Mouse (Mus musculus) left cerebral cortex, adult 11 months (tissue): ENCODE results near the gene Amacr.

Experiments used
- DNase-seq: peaks from one replicate; pipeline ENCODE4 v3.0.0; 2022; ENCODE audit warnings: low spot score

Amacr gene

GRCm38 (mm10) chr15:10990411-10990810, 8.9 kb downstream of the Amacr start:
- no peak for DNase-seq

GRCm38 (mm10) chr15:10991566-10991965, 10.0 kb downstream of the Amacr start:
- no peak for DNase-seq

- no peak for DNase-seq
Observed at GRCm38 (mm10) chr15:10999832-11000231, 18.3 kb downstream of the Amacr start.

- no peak for DNase-seq
Observed at GRCm38 (mm10) chr15:11000421-11000820, 18.9 kb downstream of the Amacr start, which contains the start of gene Slc45a2. Slc45a2 (plus strand) TSS chr15:11000721.

GRCm38 (mm10) chr15:11003791-11004190, 22.2 kb downstream of the Amacr start:
- DNase-seq: no peak

GRCm38 (mm10) chr15:11004646-11005045, 23.1 kb downstream of the Amacr start:
- DNase-seq: no peak

GRCm38 (mm10) chr15:11008756-11009155, 27.2 kb downstream of the Amacr start:
- no peak for DNase-seq

GRCm38 (mm10) chr15:11010976-11011548, 29.5 kb downstream of the Amacr start:
- no peak for DNase-seq

GRCm38 (mm10) chr15:11014931-11015330, 33.4 kb downstream of the Amacr start:
- no peak for DNase-seq

- DNase-seq: no peak
Observed at GRCm38 (mm10) chr15:11026801-11027561, 45.4 kb downstream of the Amacr start.

GRCm38 (mm10) chr15:11030188-11030587, 48.6 kb downstream of the Amacr start:
- no peak for DNase-seq

- no peak for DNase-seq
Observed at GRCm38 (mm10) chr15:11035947-11036474, 54.5 kb downstream of the Amacr start.

GRCm38 (mm10) chr15:11036535-11037375, 55.2 kb downstream of the Amacr start:
- DNase-seq: no peak

- DNase-seq: no peak
Observed at GRCm38 (mm10) chr15:11037376-11037695, 55.8 kb downstream of the Amacr start.

GRCm38 (mm10) chr15:11037711-11038110, 56.2 kb downstream of the Amacr start, which contains the start of gene Rxfp3:
Rxfp3 (minus strand) TSS chr15:11037991.
- DNase-seq: no peak

- no peak for DNase-seq
Observed at GRCm38 (mm10) chr15:11038476-11038875, 56.9 kb downstream of the Amacr start.

- no peak for DNase-seq
Observed at GRCm38 (mm10) chr15:11040067-11040466, 58.5 kb downstream of the Amacr start.

GRCm38 (mm10) chr15:11041229-11041628, 59.7 kb downstream of the Amacr start:
- no peak for DNase-seq

- DNase-seq: no peak
Observed at GRCm38 (mm10) chr15:11042828-11043227, 61.3 kb downstream of the Amacr start.
